Mouse (Mus musculus) embryonic fibroblast, embryonic 13.5 days (primary cell): ENCODE measurements at regions not wholly inside any gene's neighbourhood (a gene's known extent, or its start where the extent isn't known, plus 50 kb on each side); places are given as distances from the start of the nearest gene placed in this dataset.

Source experiments
- CTCF ChIP-seq: IDR thresholded peaks from 2 replicates; pipeline ENCODE4 v1.5.1; 2011; ENCODE audit warnings: mild to moderate bottlenecking, control low read depth, low read length, moderate library complexity, borderline replicate concordance; ENCODE audit not compliant: insufficient read depth
- POLR2A ChIP-seq: IDR thresholded peaks from 2 replicates; pipeline ENCODE4 v1.6.1; 2011; ENCODE audit warnings: low read depth, mild to moderate bottlenecking, control low read depth, low read length, moderate library complexity

- TF ChIP-seq CTCF, result no peak
- no peak for TF ChIP-seq POLR2A
Observed at GRCm38 (mm10) chr6:16551131-16551530, 347.1 kb downstream of the Tfec start.
